Mouse (Mus musculus): ENCODE data around the gene Orc5.
"Not testable (repeated sequence)": the region's sequence is repeated elsewhere in the genome, so short reads cannot be mapped to it uniquely, and the experiment has no call there.

The Orc5 gene

DNA sequence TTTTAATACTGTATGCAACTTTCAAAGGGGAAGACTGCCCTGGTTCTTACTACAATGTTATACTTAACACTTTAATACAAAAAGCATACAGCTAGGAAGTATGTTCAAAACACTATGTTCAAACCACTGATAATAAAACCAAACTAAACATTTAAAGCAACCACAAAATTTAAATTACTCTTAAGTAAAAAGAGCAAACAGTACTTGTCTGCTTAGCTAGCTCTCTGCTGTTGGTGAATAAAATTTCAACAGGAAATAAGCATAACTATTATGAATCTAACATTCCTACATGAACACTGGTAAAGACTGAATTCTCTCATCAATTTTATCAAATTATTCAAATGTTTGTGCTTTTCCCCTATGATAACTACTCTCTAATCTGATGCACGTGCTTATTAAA is 13.5 kb downstream of the Orc5 start:
- no peak for DNase-seq (ENCODE audit: low spot score in 2 of 2)

DNA sequence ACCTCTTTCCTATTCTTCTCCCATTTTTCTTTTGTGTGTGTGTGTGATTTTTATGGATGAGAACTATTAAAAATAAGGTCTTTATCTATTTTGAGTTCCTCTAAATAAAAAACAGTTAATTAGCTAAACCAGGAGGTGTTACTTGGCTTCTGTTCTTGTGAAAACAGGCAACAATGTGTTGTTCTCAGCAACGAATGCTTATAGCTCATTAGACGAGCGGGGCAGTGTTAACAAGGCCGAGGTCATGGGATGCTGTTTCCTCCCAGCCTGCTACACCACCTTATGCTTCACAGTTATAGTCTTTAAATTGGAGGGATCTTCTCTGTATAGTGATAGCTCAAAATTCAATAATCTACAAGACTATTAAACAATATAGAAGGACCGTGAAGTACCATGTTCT is 17.7 kb downstream of the Orc5 start:
- DNase-seq (ENCODE audit: low spot score in 2 of 2): no peak

DNA sequence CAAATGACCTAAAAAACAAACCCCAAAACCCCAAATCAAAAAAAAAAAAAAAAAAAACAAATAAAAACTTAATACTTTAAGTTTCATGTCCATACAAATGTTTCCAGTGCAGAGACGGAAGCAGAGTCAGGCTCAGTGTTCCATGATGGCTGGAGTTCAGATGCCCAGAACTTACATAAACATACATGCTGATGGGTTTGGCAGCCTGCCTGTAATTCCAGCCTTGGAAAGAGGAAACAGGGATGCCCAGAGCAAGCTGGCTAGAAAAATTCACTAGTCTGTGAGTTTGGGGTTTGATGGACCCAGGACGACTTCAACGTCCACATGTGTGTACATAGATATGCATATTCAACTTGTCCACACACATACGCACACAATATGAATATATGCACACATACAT is 27.6 kb downstream of the Orc5 start:
- DNase-seq (ENCODE audit: low spot score in 2 of 2): no peak

DNA sequence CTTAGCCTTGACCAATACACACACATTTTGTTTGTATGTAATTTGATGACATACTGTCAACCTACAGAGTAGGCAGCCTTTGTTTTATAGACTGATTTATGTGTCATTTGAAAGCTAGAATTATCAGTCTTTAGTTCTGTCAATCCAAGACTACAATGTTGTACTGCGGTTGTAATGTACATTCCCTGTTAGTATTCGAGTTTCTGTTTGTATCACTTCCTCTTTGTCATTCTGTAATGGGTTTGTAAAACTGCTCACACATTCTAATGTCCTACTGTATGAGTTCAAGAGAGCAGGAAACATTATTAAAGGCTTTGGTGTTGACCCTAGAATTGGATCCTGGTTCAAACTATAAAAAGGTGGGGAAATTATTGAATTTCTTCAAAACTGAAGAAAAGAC is 30.5 kb downstream of the Orc5 start:
- no peak for DNase-seq (ENCODE audit: low spot score in 2 of 2)

DNA sequence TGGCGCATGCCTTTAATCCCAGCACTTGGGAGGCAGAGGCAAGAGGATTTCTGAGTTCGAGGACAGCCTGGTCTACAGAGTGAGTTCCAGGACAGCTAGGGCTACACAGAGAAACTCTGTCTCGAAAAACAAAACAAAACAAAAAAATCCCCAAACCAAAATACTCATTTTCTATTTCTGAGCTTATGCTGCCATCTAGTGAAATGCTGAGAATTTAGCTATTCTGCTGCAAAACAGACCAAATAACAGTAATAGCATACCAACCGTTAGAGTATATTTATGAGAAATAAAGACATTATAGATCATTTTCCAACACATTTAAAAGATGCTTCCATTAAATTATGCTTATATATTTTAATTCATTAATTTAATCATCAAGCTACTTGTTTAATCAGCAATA is 34.5 kb downstream of the Orc5 start:
- DNase-seq (ENCODE audit: low spot score in 2 of 2): not testable (repeated sequence)

DNA sequence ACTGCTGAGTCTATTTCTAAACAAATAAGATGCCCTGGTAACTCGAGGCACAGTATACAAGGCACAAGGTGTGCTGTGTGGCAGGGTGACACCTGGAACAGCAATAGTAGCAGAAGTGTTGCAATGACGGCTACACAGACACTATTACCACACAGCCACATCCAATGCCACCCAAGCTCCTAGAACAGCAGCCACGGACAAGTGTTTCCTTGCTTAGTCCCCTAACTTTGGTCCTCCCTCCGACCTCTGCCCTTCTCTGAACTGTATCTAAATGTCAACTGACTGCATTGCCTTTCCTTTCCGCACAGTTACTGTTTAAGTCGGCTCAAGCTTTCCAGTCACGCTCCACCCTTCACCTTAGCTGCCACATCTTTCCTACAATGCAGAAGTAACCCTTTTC is 36.0 kb downstream of the Orc5 start:
- DNase-seq (ENCODE audit: low spot score in 2 of 2): not testable (repeated sequence)

DNA sequence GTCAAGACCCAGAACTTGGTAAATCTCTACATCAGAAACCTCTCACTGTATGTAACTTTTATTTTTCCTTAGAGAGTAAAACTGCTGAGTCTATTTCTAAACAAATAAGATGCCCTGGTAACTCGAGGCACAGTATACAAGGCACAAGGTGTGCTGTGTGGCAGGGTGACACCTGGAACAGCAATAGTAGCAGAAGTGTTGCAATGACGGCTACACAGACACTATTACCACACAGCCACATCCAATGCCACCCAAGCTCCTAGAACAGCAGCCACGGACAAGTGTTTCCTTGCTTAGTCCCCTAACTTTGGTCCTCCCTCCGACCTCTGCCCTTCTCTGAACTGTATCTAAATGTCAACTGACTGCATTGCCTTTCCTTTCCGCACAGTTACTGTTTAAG is 37.6 kb downstream of the Orc5 start:
- not testable (repeated sequence) for DNase-seq (ENCODE audit: low spot score in 2 of 2)

DNA sequence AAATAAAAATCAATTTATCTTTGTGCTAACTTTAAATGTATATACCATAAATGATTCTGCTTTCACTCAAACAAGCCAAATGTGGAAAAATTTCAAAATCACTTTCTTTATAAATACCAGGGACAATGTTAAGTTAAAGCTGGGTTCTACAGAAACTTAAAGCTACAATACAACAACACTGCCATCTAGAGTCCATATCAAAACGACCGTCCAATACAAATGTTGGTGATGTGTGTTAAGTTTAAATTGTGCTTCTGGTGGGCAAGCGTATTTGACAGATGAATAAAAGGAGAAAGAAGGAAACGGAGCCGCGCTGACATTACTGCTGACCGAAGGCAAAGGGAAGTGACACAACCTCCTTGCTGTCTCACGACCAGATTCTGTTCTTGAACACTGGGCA is 38.4 kb downstream of the Orc5 start:
- no peak for DNase-seq (ENCODE audit: low spot score in 2 of 2)

DNA sequence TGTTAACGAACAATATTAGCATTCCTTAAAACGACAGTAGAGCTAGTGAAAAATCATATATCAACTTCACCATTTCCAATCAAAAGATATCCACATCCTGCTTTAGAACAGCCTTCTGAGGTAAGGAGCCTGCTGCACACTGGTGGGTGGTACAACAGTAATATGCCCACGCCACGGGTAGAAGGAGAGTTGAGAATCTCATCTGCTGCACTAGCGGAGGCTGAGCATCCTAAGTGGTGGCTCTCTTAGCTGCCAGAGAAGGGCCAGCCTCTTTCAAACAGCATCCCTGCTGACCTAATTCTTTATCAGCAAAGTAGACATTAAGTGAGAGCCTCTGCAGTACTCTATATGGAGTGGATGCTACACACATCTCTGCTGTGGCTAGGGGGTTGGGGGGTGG is 41.7 kb downstream of the Orc5 start:
- no peak for DNase-seq (ENCODE audit: low spot score in 2 of 2)

DNA sequence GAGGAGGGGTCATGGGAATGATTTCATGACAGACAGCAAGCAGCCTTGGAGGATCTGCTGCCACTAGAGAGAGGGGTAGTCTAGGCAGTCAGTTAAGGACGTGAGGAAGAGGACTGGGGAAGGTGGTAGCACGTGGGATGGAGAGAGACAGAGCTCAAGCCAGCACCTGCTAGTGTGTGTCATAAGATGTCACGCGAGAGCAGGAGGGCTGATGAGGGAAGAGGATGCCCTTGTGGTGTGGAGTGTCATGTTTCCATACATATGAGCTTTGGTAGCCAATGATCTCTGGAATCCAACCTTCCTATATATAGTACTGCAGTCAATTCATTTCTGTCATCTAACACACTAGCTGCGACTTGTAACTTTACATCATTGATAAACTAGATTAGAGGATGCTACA is 50.8 kb downstream of the Orc5 start:
- no peak for DNase-seq (ENCODE audit: low spot score in 2 of 2)

DNA sequence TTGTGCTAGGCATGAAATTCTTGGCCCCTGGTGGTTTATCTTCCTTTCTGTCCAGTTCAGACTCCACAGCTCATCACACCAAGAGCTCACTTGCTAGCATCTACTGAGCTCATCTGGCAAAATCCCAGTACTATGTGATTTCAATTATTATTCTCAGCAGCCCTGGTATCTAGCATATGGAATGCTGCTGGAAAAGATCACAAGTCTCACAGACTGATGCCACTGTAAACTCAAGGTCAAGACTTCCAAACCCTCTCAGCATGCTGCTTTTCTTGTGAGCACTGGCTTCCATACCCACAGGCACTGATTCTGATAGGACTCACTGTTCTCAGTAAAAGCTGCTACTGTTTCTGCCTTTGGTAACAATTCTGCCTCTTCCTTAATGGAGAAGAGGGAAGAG is 59.1 kb downstream of the Orc5 start:
- no peak for DNase-seq (ENCODE audit: low spot score in 2 of 2)

DNA sequence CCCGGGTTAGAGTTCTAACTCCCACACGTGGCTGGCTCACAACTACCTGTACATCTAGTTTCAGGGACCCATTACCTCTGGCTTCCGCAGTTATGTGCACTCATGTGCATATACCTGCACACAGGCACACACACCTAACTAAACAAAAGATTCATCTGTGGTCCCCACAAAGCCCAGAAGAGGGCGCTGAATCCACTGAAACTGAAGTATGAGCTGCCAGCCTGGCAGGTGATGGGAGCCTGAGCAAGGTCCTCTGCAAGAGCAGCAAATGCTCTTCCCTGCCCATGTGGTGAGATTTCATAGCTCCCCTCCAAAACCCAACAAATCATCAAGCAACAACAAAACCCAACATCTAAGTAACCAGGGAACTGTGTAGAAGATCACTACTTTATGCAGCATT is 61.1 kb downstream of the Orc5 start:
- no peak for DNase-seq (ENCODE audit: low spot score in 2 of 2)

DNA sequence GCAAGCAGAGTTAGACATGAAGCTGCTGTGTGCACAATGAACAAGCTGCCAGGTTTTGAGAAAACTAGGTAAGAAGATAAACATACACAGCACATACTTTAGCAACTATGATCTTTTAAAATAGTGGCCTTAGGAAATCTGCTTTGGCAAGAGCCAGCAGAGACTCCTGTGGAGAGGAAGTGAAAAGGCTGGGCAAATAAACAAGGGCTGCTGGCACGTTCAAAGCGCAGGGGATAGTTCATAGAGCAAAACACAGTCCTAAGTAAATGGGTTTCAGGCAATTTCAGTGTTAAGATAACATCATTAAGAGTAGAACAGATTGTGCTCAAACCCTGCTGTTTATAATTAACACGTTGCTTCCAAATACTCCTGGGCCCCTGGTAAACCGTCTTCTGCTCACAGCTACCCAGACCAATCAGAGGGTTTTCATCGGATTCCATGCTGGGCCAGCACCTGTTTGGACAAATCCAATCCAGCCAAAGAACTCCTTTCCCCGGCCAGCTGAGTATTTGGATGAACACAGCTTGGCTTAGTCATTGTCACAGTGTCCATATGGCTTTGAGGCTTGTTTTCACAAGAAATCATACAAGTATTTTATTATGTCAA is 63.5 kb downstream of the Orc5 start:
- no peak for DNase-seq (ENCODE audit: low spot score in 2 of 2)

DNA sequence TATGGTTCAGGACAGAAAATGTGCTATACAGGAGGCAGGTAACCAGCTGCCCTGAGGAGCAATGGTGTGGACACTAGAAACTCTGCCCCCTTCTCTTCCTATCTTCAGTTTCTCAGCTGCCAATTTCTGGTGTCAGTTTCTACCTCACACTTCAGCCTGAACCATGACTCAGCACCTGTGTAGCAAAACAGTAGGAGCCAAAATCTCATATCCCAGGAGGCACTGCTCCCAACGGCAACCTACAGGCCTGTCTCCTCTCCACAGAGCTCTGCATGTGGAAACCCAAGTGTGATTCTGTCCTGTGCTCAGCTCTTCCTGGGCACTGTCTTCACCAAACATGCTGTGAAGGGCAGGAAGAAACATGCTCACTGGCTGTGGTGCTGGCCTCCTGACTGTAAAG is 64.5 kb downstream of the Orc5 start:
- no peak for DNase-seq (ENCODE audit: low spot score in 2 of 2)

DNA sequence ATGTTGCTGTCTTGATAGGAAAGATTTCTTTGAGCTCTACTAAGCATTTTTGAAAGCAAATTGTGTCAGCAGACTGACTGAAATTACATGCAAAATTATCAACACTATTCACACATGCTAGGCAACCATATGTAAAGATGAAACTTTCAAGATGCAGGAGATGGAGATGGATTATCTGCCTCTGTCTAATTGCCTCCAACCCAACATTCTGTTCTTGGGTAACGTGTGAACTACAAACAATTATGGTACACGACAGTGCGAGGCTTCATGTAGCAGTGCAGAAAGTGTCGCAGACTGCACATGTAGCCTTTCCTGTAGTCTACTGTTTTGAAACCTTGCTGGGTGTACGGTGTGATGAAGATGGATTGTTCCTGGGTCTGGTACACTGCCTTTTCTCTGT is 67.7 kb downstream of the Orc5 start:
- DNase-seq (ENCODE audit: low spot score in 2 of 2): no peak

DNA sequence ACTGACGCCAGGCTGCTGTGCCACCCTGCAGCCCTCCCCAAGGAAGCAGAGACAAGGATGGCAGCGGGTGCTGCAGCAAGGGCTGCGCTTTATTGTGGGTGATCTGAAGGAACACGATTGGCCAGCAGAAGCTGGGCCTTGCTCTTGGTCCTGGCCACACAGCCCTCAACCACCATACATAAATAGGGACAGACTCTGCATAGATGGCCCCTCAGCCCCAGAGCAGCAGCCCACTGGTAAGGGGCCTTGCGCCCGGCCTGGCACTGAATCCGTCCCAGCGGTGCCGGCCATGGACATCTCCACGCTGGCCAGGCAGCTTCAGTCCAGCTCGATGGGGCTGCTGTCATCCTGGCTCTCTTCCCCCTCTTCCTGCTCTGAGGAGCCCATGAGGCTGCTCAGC is 77.8 kb downstream of the Orc5 start:
- not testable (repeated sequence) for DNase-seq (ENCODE audit: low spot score in 2 of 2)

DNA sequence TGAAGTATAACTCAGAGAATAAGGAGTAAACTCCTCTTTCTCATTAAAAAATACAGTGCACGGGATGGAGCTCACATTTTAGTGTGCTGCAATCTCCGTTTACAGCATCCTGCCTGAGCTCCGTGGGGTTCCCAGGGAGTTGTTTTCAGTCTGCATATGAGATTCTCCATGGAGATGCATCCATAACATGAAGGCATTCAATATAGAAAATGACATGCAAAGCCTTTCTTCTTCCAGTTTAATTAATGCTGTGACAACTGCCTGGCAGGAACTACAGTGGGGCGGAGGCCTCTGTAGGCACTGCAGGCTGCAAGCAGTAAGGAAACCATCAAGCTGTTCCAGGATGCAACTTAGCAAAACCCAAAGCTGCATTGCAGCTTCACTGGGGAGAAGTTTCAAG is 79.0 kb downstream of the Orc5 start:
- DNase-seq (ENCODE audit: low spot score in 2 of 2): no peak

DNA sequence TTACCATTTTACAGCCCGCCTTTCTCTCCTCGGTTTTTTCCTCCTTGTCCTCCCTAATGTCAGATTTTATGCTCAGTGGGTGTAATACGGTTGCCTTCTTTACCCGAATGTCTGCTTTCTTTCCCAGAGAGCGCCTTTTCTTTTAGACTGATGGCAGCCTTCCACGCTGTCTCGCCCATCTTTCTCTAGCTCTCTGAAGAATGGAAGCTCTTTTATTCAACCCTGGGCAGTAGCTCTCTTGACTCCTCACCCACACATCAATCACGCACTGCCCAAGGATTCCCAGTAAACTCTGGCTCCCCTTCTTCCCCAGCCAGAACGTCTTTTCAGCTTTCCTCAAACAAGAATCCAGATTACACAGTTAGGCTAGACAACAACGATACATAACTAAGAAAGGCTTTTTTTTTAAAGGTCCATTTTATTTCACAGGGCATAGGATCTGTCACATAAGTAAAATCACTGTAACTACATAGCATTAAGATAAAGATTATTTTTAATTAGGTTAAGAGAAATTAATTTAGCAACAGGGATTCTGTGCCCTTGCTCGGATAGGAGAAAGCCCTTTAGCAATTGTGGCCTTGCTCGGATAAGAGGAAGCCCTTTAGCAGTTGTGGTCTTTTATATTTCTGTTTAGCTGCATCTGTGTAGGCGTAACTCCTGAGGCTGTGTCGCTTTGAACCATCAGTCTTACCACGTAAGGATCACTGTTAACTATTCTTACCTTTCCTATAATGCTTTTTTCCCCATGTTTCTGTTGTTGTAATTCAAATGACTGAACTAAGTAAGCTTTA is 97.2 kb downstream of the Orc5 start:
- DNase-seq (ENCODE audit: low spot score in 2 of 2): no peak

DNA sequence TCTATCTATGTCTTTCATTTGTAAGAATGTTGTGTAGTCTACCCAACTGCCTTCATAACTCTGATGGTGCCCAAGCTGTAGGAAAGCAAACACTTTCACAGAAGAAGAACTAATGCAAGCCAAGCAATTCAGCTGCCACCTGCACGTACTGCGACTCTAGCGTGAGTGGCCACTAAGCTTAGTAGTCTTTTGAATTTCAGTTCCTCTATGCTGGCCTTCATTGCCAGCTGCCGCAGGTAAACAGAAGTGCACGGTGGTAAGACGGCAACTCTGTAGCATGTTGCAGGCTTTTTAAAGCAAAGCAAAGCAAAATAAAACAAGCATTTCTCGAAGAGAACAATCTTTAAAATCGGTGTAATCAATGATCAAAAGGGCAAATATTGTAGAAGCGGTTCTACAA is 97.8 kb downstream of the Orc5 start:
- DNase-seq (ENCODE audit: low spot score in 2 of 2): no peak

DNA sequence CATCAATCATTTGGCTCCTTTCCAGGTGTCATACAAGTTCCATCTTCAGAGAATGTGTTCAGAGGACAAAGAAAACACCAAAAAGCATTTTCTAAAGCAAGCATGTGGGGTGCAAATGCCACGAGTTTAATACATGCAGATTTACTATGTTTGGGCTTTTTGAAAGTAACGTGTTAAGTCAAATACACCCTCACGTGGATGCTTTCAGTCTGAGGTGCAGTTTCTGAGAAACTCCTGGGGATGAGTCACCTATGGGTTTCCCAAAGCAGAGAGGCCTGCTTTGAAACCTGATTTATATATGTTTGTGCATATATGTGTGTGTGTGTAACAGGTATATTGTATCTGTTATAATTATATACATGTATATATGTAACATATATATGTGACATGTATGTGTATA is 98.5 kb downstream of the Orc5 start:
- DNase-seq (ENCODE audit: low spot score in 2 of 2): no peak

DNA sequence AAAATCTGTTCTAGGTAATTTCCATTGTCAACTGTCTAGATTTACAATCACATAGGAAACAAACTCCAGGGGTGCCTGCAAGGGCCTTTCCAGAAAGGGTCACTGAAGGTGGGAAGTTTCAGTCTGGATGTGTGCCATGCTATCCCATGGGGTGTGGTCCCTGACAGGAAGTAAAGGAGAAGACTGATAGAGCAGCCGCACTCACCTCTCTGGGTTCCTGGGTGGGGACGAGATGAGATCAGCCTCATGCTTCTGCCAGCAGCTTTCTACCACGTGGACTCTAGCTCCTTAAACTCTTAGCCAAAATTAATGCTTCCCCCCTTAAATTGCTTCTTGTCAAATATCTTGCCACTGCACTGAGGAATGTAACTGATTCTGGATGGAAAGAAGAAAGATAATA is 100.7 kb downstream of the Orc5 start:
- DNase-seq (ENCODE audit: low spot score in 2 of 2): no peak
